Mouse (Mus musculus) liver, embryonic 11.5 days (tissue): ENCODE data around the gene Nfe2. TPM values are rescaled to one million over a fixed set of nuclear protein-coding genes. Genes with fewer than 3 reads are reported as not detected.

Source experiments
- ATAC-seq: fragments of 200-750 bp; cut with Nextera tagmentation; replicated peaks from 2 replicates; pipeline ENCODE4 v1.8.0; 2017; ENCODE audit warnings: moderate number of reproducible peaks, mild to moderate bottlenecking, moderate TSS enrichment, moderate library complexity; ENCODE audit not compliant: low FRiP score
- DNase-seq: peaks from one replicate; pipeline ENCODE4 v3.0.0-alpha.2; 2017; ENCODE audit warnings: low spot score
- H3K27ac ChIP-seq: fragments of 300-500 bp; sonication (generic); 2 replicates; pipeline ENCODE4 v1.5.1; 2014; ENCODE audit warnings: mild to moderate bottlenecking, low read depth, low read length, control low read depth
- H3K27me3 ChIP-seq: fragments of 300-500 bp; sonication (generic); replicated peaks from 2 replicates; pipeline ENCODE4 v1.6.1; 2014; ENCODE audit warnings: low read length, mixed read lengths; ENCODE audit not compliant: control insufficient read depth, insufficient read depth
- H3K36me3 ChIP-seq: fragments of 300-500 bp; sonication (generic); 2 replicates; pipeline ENCODE4 v1.6.1; 2014; ENCODE audit warnings: mild to moderate bottlenecking, low read length, moderate library complexity, mixed read lengths; ENCODE audit not compliant: control insufficient read depth, insufficient read depth
- H3K4me1 ChIP-seq: fragments of 300-500 bp; sonication (generic); replicated peaks from 2 replicates; pipeline ENCODE4 v1.6.1; 2014; ENCODE audit warnings: low read length, mixed read lengths; ENCODE audit not compliant: control insufficient read depth, insufficient read depth
- H3K4me2 ChIP-seq: fragments of 300-500 bp; sonication (generic); 2 replicates; pipeline ENCODE4 v1.6.1; 2014; ENCODE audit warnings: mild to moderate bottlenecking, control low read depth, moderate library complexity
- H3K4me3 ChIP-seq: fragments of 300-500 bp; sonication (generic); 2 replicates; pipeline ENCODE4 v1.5.1; 2014; ENCODE audit warnings: low read depth, low read length, control low read depth
- H3K9ac ChIP-seq: fragments of 300-500 bp; sonication (generic); 2 replicates; pipeline ENCODE4 v1.6.1; 2014; ENCODE audit warnings: low read depth, low read length, control low read depth
- H3K9me3 ChIP-seq: fragments of 300-500 bp; sonication (generic); 2 replicates; pipeline ENCODE4 v1.6.1; 2016; ENCODE audit warnings: low read length, inconsistent platforms, mixed read lengths; ENCODE audit not compliant: control insufficient read depth
- WGBS: fragments of 180-500 bp; shearing (Covaris S2); extraction: QIAGEN DNeasy Blood & Tissue Kit; methylation state at CpG from one replicate; pipeline ENCODE4 v1.1.7; 2014; 5-methylcytosine and 5-hydroxymethylcytosine counted together
- polyA plus RNA-seq: library from polyadenylated mRNA; unstranded; fragments of >200 nt; fragmentation: Nextera tagmentation; extraction: Ambion mirVana; gene quantifications from 2 replicates; pipeline ENCODE4 v1.2.1, GENCODE M21; 2014

Nfe2 gene
- polyA plus RNA-seq, 1 experiment from 2014 or later = 94.1 TPM

DNA sequence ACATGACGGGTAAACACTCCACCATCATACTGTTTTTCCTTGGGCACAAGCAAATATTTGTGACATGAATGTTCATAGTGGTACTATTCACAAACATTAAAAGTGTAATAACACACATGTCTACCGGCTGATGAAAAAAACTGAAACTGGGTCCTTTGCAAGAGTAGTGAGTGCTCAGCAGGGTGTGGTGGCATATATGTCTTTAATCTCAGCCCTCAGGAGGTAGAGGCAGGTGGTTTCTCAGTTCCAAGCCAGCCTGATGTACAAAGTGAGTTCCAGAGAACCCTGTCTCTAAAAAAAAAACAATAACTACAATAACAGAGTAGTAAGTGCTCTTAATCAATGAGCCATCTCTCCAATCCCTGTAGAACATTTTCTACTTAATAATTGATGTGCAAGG lies 6.6 kb upstream of the Nfe2 start:
- H3K4me2 ChIP-seq = no peak overlapping the region
- no peaks in the 10 kb centered on the region for H3K36me3 ChIP-seq
- H3K27ac ChIP-seq = no peak overlapping the region
- H3K9me3 ChIP-seq = no peaks in the 10 kb centered on the region
- H3K27me3 ChIP-seq = no peaks in the 10 kb centered on the region
- H3K4me1 ChIP-seq = peaks cover 11% of the 10 kb centered on the region
- no peak for ATAC-seq
- WGBS = 77% methylated on average over 2 of the region's 2 CpGs
- H3K9ac ChIP-seq = no peak overlapping the region
- no peak for DNase-seq
- no peak overlapping the region for H3K4me3 ChIP-seq

DNA sequence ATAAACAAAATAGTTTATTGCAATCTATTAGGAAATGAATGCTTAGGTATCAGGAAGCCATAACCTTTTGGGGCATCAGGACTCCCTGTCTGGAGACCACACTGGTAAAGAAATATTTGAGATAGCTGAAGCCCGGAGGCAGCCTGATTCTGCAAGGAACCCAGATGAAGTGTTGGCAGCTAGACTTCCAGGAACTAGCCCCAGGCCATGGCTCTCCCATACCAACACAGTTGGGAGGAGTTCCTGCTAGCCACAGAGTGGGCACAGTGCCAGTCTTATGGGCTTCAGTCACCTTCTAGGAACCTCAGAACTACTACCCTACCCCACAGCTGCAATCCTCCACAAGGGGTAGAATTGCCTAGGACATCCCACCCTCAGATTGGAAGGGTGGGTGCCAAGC lies 1.8 kb upstream of the Nfe2 start:
- Histone ChIP-seq H3K9me3 (no peaks in the 10 kb centered on the region), H3K4me3 (no peak overlapping the region), H3K27ac (0 out of 2 replicates have a peak overlapping the region, but pooled peaks have one; percentile 20), H3K4me2 (no peak overlapping the region), H3K36me3 (no peaks in the 10 kb centered on the region), H3K4me1 (peaks cover 33% of the 10 kb centered on the region), H3K9ac (no peak overlapping the region), H3K27me3 (no peaks in the 10 kb centered on the region)
- DNase-seq (no peak), ATAC-seq (no peak)
- 25% methylated on average over 1 of the region's 1 CpGs for WGBS

DNA sequence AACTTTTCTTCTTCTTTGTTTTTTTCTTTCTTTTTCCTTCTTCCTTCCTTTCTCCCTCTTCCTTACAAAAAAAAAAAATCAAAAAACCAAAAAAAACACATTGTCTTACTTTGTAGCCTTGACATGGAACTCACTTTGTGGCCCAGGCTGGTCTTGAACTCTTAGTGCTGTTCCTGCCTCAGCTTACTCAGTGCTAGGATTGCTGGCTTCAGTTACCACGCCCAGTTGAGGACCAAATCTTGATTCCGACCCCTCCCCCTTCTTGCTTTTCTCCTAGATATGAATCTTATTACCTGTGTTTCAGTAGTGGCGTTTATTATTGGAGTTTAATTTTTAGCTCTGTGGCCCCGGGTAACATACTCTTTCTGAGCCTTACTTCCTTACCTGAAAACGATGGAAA lies 959 bp upstream of the Nfe2 start:
- Histone ChIP-seq H3K4me2 (peak overlapping the region; percentile 76), H3K4me1 (peaks cover 33% of the 10 kb centered on the region), H3K9me3 (no peaks in the 10 kb centered on the region), H3K27ac (peak overlapping the region; percentile 97), H3K36me3 (no peaks in the 10 kb centered on the region), H3K27me3 (no peaks in the 10 kb centered on the region), H3K4me3 (no peak overlapping the region), H3K9ac (peak overlapping the region; percentile 71; the same call in 1 of the 2 replicates)
- 65% methylated on average over 5 of the region's 5 CpGs for WGBS
- no peak for ATAC-seq
- no peak for DNase-seq

DNA sequence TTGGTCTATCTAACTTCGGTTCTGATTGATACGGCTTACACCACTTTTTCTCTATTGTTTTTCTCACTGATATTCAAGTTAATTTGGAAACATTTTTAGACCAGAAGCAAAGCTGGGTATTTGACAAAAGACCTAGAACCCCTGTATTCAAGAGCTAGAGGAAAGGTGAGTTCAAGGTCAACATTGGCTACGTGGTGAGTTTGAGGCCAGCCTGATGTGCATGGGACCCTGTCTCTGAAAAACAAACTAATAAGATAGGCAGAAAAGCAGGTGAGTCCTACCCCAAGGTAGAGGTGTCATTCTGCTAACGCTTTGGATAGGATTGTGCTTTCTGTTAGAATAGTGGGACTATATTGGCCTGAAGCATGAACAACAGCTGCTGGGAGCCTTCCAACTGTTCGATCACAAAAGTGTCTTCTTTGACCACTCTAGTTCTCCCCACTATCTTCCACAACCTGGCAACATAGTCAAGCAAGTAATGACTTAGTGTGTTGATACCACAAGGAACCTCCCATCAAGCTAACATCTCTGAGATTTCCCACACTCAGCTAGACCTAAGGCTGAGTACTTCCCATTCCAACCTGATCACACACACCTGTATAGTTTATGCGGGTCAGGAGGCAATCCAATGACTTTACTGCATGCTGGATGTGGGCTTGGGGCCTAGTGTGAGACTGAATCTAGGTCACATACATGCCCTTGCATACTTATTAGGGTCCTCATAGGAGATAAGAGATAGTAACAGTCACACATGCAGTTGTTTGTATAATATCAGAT lies 1.8 kb downstream of the Nfe2 start:
- WGBS = 76% methylated on average over 6 of the region's 6 CpGs
- Histone ChIP-seq H3K4me3 (peak overlapping the region; percentile 23), H3K36me3 (0 out of 2 replicates have a peak, but pooled peaks cover 2% of the 10 kb centered on the region), H3K27me3 (no peaks in the 10 kb centered on the region), H3K9me3 (no peaks in the 10 kb centered on the region), H3K27ac (peak overlapping the region; percentile 97), H3K4me2 (peak overlapping the region; percentile 76), H3K9ac (peak overlapping the region; percentile 85), H3K4me1 (peaks cover 46% of the 10 kb centered on the region)
- DNase-seq = no peak
- no peak for ATAC-seq

DNA sequence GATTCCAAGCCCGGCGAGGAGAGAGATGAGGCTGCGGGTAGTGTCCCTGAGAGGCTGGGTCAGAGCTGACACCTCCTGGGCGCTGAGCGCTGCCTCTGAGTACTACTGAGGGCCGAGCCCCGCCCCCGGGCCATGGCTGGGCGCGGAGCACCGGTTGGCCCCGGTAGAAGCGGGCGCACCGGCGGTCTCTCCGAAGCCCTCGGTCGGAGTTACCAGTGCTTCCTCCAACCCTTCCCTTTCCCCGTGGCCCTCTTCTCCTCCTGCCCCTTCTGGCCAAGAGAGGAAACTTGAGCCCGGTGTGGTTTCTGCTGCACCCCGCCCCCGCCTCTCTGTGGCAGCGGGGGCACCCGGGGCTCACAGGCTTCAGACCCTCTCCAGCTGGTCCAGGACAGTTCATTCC lies 3.0 kb downstream of the Nfe2 start:
- peak overlapping the region; percentile 85 for H3K9ac ChIP-seq
- H3K36me3 ChIP-seq = peaks cover 10% of the 10 kb centered on the region
- peak overlapping the region; percentile 76 for H3K4me2 ChIP-seq
- peaks cover 56% of the 10 kb centered on the region for H3K4me1 ChIP-seq
- ATAC-seq = peak; percentile 42
- peak overlapping the region; percentile 71 for H3K4me3 ChIP-seq
- WGBS = under 1% methylated on average over 25 of the region's 25 CpGs
- H3K9me3 ChIP-seq = no peaks in the 10 kb centered on the region
- H3K27ac ChIP-seq = peak overlapping the region; percentile 97
- no peaks in the 10 kb centered on the region for H3K27me3 ChIP-seq
- DNase-seq = peak; percentile 58

DNA sequence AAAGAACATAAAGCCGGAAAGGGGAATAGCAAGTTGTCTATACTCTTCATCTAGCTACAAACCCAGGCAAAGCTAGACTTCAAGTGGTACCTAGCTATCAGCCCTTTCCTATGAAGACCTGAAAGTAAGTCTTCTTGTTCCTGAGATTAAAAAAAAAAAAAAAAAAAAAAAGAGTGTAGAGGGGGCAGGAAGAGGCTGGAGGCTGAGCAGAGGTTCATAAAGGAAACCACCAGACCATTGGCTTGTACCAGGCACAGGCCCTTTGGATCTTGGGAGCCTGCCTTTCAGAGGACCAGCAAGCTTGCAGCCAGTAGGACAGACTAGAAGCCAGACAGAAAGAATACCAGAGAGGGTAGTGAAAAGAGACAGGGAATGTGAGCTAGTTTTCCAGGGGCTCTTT lies 4.9 kb downstream of the Nfe2 start:
- no peak for ATAC-seq
- peaks cover 16% of the 10 kb centered on the region for H3K36me3 ChIP-seq

DNA sequence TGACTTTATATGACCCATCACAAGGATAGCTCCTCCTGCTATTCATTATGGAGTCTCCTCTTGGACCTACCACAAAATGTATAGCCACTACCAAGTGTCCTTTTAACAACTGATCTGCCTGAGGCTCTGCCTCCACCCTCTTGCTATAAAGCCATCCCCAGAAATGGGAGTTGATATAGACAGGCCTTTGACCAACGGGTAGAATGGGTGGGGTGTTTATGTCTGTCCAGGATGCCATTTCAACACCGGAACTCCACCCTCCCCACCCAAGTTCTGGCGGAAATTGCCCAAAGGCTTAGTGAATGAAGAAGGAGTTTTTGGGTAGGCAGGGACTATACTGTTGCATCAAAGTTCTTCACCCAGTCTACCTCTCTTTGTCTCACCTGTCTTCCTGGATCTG lies 5.5 kb downstream of the Nfe2 start:
- H3K27me3 ChIP-seq = no peaks in the 10 kb centered on the region
- DNase-seq (no peak), ATAC-seq (peak; percentile 35)
- H3K27ac ChIP-seq = peak overlapping the region; percentile 97
- WGBS = 44% methylated on average over 3 of the region's 3 CpGs
- peaks cover 46% of the 10 kb centered on the region for H3K4me1 ChIP-seq
- no peaks in the 10 kb centered on the region for H3K9me3 ChIP-seq
- H3K4me3 ChIP-seq = peak overlapping the region; percentile 71
- H3K4me2 ChIP-seq = peak overlapping the region; percentile 76
- peaks cover 22% of the 10 kb centered on the region for H3K36me3 ChIP-seq
- peak overlapping the region; percentile 85 for H3K9ac ChIP-seq

More for the DNA sequence above, 4.9 kb downstream of the Nfe2 start:
- DNase-seq = no peak
- H3K27me3 ChIP-seq = no peaks in the 10 kb centered on the region
- H3K9ac ChIP-seq = peak overlapping the region; percentile 85
- H3K4me1 ChIP-seq = peaks cover 52% of the 10 kb centered on the region
- H3K9me3 ChIP-seq = no peaks in the 10 kb centered on the region
- H3K4me3 ChIP-seq = peak overlapping the region; percentile 71
- H3K4me2 ChIP-seq = peak overlapping the region; percentile 76
- peak overlapping the region; percentile 97 for H3K27ac ChIP-seq
- WGBS = 63% methylated on average over 1 of the region's 1 CpGs

DNA sequence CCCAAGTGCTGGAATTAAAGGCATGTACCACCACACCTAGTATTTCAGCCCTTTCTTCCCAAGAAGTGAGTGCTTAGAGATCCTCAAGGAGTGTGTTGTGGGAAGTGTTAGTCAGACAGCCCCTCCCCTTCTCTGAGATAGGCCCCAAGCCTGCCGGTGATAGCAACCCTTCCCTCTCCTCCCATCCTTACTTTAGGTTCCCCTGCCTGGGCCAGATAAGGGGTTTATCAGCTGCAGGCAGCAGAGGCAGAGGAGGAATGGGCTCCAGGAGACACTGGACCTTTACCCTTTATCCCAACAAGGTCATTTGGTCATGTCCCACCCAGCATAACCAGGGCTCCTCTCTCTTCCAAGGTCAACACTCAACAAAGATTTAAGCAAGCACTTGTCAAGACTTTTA lies 6.6 kb downstream of the Nfe2 start:
- Histone ChIP-seq H3K9ac (peak overlapping the region; percentile 85), H3K36me3 (peaks cover 32% of the 10 kb centered on the region), H3K27ac (peak overlapping the region; percentile 97)

More for the DNA sequence above, 6.6 kb downstream of the Nfe2 start:
- peak overlapping the region; percentile 76 for H3K4me2 ChIP-seq
- H3K4me1 ChIP-seq = peaks cover 35% of the 10 kb centered on the region
- H3K27me3 ChIP-seq = no peaks in the 10 kb centered on the region
- WGBS = 5% methylated on average over 1 of the region's 1 CpGs
- ATAC-seq (peak; percentile 83), DNase-seq (peak; percentile 54)
- peak overlapping the region; percentile 71 for H3K4me3 ChIP-seq
- H3K9me3 ChIP-seq = no peaks in the 10 kb centered on the region
